Mouse (Mus musculus): ENCODE measurements around the gene Gins1. TPM values are rescaled to one million over a fixed set of nuclear protein-coding genes. Genes with fewer than 3 reads are reported as not detected.
"Not testable (repeated sequence)": the region's sequence is repeated elsewhere in the genome, so short reads cannot be mapped to it uniquely, and the experiment has no call there.

The Gins1 gene
- 1 to 10 TPM; 3.6 to 4.5 TPM for total RNA-seq (2021)
- long read RNA-seq, experiment 1, partial matches to known transcripts, result 0 of 4 reads
- long read RNA-seq, experiment 1, other reads (novel, unspliced or antisense), result 0 of 4 reads
- long read RNA-seq, experiment 2, partial matches to known transcripts, result 0 of 1 reads
- long read RNA-seq, experiment 2, other reads (novel, unspliced or antisense), result 0 of 1 reads

- DNase-seq, result no peak
These were observed at the start of gene Gins1 for GRCm38 (mm10) chr2:150904936-150905450. TSS of gene Gins1 (plus strand) at chr2:150905400.

GRCm38 (mm10) chr2:150858724-150859487 lies 46.3 kb upstream of the Gins1 start:
- DNase-seq, result no peak

- DNase-seq, result no peak
These were observed 45.3 kb upstream of the Gins1 start for GRCm38 (mm10) chr2:150859709-150860470.

GRCm38 (mm10) chr2:150861128-150861527 lies 44.1 kb upstream of the Gins1 start:
- no peak for DNase-seq

DNA sequence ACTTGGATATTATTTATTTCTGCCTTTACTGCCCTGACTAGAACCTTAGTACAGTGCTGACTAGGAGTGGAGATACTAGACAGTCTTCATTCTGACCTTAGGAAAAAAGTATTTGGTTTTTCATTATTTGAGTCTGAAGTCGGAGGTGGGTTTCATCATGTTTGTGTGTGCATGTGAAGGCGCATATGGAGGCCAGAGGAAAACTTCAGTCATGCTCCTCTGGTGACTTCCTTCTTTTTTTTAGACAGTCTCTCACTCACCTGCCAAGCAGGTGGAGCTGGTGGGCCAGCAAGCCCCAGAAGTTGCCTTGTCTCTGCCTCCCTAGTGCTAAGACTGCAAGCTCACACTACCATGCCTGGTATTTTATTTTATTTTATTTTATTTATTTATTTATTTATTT lies 38.2 kb upstream of the Gins1 start:
- DNase-seq, result no peak

DNA sequence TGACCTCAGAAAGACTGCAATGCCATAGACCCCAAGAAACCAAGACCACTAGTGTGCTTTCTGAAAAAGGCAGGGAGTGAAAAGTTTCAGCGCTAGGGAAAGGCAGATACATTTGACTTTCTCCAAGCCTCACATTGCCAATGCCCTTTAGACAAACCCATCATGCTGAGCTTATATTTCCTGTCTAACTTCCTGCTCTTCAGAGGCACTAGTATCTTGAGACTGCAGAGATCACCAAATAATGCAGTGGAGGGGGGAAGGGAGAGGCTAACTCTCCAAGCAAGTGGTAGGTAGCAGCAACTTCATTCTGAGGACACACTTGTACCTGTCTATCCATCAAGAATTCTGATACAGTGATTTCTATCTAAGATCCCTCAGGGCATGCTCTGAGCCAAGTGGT lies 35.8 kb upstream of the Gins1 start:
- no peak for DNase-seq

DNA sequence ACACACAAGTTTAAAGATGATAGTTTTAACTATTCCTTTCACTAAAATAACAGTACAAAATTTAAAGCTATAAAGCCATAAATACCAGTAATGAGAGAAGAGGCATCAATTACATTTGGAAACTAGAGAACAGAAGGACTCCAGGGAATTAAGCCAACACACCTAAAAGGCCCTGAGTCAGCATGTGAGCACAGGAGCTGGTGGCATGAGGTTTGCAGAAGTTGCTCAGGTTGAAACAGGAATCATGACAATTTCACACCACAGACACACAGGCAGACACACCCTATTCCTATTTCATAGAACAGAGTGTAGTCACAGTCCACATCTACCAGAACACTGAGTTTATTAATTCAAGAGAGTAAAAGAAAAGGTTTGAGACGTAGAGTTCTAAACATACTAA lies 30.7 kb upstream of the Gins1 start:
- no peak for DNase-seq

GRCm38 (mm10) chr2:150875226-150875625 lies 30.0 kb upstream of the Gins1 start:
- no peak for DNase-seq

GRCm38 (mm10) chr2:150877561-150877960 lies 27.6 kb upstream of the Gins1 start:
- no peak for DNase-seq

DNA sequence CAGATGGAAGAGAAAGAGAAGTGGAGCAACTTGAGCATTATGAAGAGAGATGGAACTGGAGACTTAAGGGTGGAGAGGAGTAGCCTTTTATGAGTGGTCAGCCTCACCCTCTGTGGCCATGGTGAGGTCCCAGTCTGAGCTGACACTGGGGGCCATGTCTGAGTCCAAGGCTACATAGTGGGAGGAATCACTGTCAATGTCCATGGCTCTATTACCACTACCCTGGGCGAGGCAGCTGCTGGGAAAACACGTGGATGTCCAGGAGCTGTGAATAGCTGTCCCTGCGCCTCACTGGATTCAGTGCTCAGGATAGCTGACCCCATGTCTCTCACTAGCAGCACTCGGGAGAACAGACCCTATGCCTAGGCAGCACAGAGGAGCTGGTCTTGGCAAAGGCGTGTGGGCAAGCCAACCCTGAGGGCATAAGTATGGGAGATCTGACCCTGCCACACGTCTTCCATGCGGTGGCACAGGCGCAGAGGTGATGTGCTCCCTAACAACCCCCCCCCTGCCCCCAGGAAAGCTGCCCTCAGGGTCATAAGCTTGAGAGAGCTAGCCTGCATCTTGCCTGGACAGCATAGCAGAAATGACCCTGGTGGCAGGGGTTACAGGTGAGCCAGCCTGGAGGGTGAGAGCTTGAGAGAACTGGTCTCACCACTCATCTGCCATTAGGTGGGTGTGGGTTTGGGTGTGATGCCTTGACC lies 21.0 kb upstream of the Gins1 start:
- no peak for DNase-seq

DNA sequence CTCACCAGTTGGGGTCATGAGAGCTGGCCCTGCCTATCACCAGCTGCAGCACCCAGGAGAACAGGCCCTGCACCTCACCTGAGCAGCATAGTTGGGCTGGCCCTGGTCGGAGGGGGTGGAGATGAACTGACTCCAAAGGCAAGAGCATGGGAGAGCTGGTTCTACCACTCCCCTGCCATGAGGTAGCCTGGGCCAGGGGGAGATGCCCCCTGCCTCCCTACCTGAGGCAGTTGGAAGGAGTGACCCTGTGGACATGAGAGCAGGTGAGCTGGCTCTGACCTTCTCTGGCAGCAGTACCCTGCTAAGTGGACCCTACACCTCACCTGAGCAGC lies 20.5 kb upstream of the Gins1 start:
- no peak for DNase-seq

DNA sequence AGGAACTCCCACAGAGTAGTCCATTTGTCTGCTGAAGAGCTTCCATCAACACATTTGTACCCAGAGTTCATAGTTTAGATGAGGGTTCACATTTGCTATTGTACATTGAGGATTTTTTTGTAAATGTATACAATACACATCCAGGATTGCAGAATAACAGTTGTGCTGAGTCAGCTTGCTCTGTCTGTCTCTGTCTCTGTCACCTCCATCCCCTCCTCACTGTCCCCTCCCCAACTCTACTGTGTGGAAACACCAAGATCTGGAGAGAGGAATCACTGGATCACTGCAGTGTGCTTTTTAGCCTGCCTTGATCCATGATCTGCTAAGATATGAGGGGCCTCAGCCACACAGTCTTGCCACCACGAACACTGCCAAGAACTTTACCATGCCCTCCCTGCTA lies 19.4 kb upstream of the Gins1 start:
- DNase-seq, result no peak

GRCm38 (mm10) chr2:150886315-150886714 lies 18.9 kb upstream of the Gins1 start:
- DNase-seq, result no peak

- DNase-seq, result no peak
These were observed 17.8 kb upstream of the Gins1 start for GRCm38 (mm10) chr2:150887370-150887769.

DNA sequence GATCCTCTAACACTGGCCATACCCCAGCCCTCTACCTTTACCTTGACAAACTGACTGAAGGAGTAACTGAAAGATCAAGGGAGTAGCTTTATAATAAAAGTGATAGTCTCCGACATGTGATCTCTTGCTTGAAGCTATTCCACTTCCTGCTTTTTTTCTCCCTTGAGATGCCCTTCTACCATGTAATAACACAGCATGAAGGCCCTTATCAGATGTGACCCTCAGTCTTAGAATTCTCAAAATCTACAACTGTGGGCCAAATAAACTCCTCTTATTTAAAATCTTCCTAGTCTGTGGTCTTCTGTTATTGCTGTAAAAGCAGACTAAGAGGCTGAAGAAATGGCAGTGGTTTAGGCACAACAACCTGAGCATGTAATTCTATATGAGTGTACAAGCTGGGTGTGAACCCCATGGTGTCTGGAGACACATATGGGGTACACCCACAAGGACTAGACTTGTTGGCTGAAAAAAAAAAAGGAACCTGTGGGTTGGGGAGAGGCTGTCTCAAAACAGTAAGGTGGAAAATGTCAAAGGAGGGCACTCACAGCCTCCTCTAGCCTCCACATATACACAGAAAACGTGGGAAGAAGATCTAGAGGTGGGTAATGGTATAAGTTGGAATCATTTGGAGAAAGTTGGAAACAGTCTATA lies 10.5 kb upstream of the Gins1 start:
- no peak for DNase-seq

DNA sequence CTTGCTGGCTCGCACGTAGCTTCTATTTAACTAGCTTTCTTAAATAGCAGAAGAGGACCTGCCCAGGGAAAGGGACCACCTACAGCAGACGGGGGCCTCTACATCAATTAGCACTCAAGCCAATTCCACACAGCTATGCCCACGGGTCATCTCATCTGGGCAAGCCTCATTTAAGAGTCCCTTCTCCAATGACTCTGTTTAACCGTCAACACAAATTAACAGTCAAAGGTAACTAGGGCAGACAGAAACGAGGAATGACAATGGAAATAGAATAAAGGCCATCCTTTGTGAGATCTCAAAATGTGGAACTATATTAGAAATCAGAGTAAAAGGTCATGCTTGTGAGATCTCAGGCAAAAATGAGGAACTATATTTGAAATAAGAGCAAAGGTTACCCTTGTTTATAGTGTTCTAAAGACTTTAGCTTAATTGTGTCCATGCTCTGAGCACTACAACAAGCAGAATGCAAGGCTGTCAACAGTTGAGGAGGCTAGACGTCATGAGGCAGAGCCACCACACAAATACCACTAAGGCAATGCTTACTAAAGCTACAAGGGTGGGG lies 9.4 kb upstream of the Gins1 start:
- DNase-seq, result no peak

DNA sequence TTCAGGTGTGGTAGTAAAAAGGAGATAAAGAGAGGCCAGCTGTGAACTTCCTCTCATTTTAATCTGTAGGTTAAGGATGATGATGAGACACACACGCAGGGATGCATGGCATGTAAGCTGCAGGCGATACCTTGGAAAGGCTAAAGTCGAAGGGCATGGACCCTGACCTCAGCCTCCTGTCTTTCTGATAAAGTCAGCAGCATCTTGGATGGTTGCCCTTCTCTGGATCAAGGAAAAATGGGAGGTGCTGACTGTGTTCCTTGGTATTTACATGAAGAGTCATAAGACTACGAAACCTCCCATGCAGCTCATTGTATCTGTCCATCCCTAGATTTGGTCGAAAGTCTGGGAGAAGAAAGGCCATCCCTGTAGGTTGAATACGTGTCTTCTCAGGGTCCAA lies 4.9 kb upstream of the Gins1 start:
- DNase-seq, result no peak

- DNase-seq, result no peak
These were observed 2.9 kb upstream of the Gins1 start for GRCm38 (mm10) chr2:150902347-150902746.

DNA sequence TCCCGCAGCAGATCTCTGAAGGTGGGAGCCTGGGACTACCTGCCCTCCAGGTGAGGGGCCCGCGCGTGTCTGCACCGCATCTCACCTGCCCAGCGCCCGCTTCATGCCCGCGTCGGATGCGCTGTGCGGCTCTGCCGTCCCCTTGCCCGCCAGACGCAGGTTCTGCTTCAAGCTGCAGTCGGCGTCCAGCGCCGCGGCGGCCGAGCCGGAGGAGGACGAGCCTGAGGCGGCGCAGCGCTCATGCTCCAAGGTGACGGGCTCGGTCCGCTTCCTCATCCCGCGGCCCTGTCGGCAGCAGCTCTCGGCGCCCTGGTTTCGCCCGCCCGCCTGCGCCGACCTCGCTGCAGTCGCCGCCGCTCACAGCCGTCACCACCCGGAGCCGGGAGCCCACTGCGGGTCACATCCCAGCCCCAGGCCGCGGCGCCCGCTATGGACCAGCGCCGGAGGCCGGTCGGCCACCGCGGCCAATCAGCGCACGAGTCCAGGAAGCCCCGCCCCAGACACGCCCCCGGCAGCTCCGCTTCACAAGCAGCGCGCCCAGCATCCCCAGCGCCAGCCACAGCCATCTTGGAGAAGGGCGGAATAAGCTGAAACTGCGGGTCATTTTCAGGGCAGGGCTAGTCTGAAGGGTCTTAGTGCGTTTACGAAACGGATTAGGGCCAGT lies 796 bp upstream of the Gins1 start, which contains the start of gene Abhd12:
TSS of gene Abhd12 (minus strand) at position 470 of the 664 bp plus-strand sequence.
- DNase-seq, result peak; percentile 99

GRCm38 (mm10) chr2:150908881-150909280 lies 3.7 kb downstream of the Gins1 start:
- not testable (repeated sequence) for DNase-seq

DNA sequence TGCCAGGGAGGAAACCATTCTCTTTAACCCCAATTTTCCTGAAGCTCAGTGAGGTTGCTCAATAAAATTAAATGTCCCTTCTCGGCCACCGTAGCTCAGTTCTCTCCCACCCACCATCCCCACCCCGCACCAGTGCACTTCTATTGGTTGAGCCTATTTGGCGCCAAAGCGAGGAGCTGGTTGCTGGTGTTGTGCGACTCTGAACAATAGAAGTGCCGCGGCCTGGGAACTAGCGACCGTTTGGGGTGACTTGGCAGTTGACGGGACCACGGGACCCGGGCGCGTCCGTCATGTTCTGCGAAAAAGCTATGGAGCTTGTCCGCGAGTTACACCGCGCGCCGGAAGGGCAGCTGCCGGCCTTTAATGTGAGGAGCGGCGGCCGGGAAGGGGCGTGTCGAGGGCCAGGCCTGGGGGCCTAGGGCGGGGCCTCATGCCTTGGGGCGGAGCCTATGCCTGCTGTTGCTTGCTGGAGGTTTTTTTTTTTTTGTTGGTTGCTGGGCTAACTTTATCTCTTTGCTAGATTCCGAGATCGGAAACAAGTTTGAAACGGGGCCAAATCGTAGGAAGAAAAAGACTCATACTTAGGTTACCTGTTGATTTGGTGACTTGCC lies 4.3 kb downstream of the Gins1 start:
- peak; percentile 94 for DNase-seq
